Mouse (Mus musculus): ENCODE measurements around the gene Iapp. TPM values are rescaled to one million over a fixed set of nuclear protein-coding genes. Genes with fewer than 3 reads are reported as not detected.
"Not testable (repeated sequence)": the region's sequence is repeated elsewhere in the genome, so short reads cannot be mapped to it uniquely, and the experiment has no call there.

The Iapp gene
- polyA plus RNA-seq, 1 experiment from 2014 or later, result 0.30 TPM

DNA sequence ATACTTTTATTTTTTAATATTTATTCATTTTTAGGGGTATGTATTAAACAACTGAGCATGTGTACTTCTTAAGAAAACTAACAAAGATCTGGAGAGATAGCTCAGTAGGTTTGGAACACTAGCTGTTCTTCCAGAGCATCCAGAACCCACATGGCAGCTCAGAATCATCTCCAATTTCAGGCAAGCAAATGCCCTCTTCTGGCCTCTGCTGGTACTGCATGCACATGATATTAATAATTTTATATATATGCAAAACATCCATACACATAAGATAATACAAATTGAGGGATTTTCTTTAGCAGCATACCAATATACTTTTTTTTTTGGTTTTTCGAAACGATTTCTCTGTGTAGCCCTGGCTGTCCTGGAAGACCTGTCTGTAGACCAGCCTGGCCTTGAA lies 45.3 kb downstream of the Iapp start:
- ATAC-seq (ENCODE audit: borderline replicate concordance, extremely low read depth, low FRiP score, low TSS enrichment), result no peak
- Histone ChIP-seq H3K36me3 (no peaks in the 10 kb centered on the region), H3K9ac (no peak overlapping the region), H3K27ac (no peak overlapping the region), H3K4me2 (no peak overlapping the region), H3K27me3 (no peaks in the 10 kb centered on the region), H3K9me3 (no peaks in the 10 kb centered on the region), H3K4me3 (no peak overlapping the region), H3K4me1 (peaks cover 9% of the 10 kb centered on the region)
- 71% methylated on average over 2 of the region's 2 CpGs for WGBS

DNA sequence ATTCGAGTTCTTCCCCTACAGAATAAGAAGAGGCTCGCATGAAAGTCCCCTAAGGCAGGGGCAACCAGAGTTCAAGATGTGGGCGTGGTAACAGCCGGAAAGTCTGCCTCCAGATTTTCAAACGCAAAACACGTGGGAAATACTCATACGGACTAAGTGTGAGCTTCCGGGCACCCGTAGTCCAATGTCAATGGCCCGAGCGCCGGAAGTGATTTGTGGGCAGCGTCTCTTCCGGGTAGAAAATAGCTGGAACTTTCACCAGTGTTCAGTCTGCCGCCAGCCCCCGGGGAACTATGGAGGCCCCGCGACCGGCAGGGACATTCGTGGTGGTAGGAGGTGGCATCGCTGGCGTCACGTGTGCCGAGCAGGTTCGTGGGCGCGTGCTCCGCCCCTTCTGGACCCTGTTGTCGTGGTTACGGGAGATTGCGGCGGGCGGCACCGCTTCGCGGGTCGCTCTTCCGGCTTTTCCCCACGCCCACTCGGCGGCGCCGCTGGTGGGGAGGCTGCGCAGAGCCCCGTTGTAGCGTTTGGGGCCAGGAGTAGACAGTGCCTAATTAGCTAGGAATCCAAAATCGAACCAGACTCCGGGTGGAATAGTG lies 47.3 kb downstream of the Iapp start, which contains the start of gene Pyroxd1:
Gene Pyroxd1 (plus strand): TSS at position 215 of the 599 bp plus-strand sequence.
- peaks cover 9% of the 10 kb centered on the region for H3K4me1 ChIP-seq
- peak within 1 kb of the TSS; percentile 58 for H3K9ac ChIP-seq
- ATAC-seq (ENCODE audit: borderline replicate concordance, extremely low read depth, low FRiP score, low TSS enrichment), result peak; percentile 97
- peaks cover 13% of the 10 kb centered on the region for H3K36me3 ChIP-seq
- H3K9me3 ChIP-seq, result no peaks in the 10 kb centered on the region
- no peaks in the 10 kb centered on the region for H3K27me3 ChIP-seq
- WGBS, result under 1% methylated on average over 48 of the region's 48 CpGs
- peak within 1 kb of the TSS; percentile 55 for H3K4me2 ChIP-seq
- H3K27ac ChIP-seq, result peak within 1 kb of the TSS; percentile 82
- peak within 1 kb of the TSS; percentile 69 for H3K4me3 ChIP-seq

DNA sequence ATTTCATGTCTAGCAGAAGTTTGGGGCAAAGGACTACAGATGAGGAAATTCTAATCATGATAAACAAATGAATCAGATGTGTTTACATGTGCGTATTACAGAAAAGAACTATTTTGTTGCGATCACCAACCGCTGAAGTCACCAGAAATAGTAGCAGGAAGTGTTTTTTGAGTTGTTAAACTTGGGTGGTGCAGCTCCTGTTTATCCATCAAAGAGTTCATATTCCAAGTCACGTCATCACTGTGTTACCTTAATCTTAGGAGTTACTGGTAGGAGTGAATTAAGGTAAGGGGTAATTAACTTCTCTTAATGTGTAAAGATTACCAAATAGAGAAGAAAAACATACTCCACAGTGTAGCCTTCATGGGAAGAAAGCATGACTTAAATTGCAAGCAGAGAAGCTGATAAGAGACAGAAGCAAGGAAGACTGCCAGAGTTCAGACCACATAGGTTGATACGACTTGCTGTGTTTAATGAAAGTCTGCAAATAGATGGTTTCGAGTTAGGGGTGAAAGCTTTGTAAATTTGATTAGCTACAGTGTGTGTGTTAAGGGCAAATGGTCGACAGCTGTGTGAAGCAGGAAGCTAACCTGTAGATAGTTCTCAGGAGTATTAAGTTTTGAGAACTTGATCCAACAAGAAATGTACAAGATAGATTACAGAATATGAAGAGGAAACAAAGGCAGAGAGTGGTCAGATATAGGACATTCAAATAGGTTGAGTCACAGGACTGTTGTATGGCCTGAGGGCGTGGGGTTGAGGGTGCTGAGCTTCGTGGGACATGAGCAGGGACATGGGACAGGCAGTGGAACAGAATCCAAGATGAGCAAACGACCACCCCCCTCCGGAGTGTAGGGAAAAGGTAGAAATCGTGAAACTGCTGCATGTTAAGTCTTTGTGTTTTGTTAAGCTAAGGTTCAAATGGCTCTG lies 48.2 kb downstream of the Iapp start:
- Histone ChIP-seq H3K4me3 (peak overlapping the region; percentile 69), H3K36me3 (peaks cover 18% of the 10 kb centered on the region), H3K9ac (peak overlapping the region; percentile 58), H3K4me1 (peaks cover 9% of the 10 kb centered on the region), H3K27me3 (no peaks in the 10 kb centered on the region), H3K4me2 (peak overlapping the region; percentile 55), H3K9me3 (no peaks in the 10 kb centered on the region), H3K27ac (no peak overlapping the region)
- WGBS, result 39% methylated on average over 12 of the region's 12 CpGs
- no peak for ATAC-seq (ENCODE audit: borderline replicate concordance, extremely low read depth, low FRiP score, low TSS enrichment)

GRCm38 (mm10) chr6:142347431-142348385 lies 49.5 kb downstream of the Iapp start:
- 55% methylated on average over 11 of the region's 11 CpGs for WGBS
- peaks cover 9% of the 10 kb centered on the region for H3K4me1 ChIP-seq
- no peak overlapping the region for H3K27ac ChIP-seq
- peaks cover 27% of the 10 kb centered on the region for H3K36me3 ChIP-seq
- H3K4me3 ChIP-seq, result no peak overlapping the region
- no peak overlapping the region for H3K9ac ChIP-seq
- no peak overlapping the region for H3K4me2 ChIP-seq
- H3K9me3 ChIP-seq, result no peaks in the 10 kb centered on the region
- H3K27me3 ChIP-seq, result no peaks in the 10 kb centered on the region
- ATAC-seq (ENCODE audit: borderline replicate concordance, extremely low read depth, low FRiP score, low TSS enrichment), result no peak

GRCm38 (mm10) chr6:142352099-142352498 lies 53.9 kb downstream of the Iapp start:
- not testable (repeated sequence) for H3K4me3 ChIP-seq; H3K4me1 ChIP-seq; H3K4me2 ChIP-seq; H3K9me3 ChIP-seq; H3K27me3 ChIP-seq; H3K27ac ChIP-seq; H3K9ac ChIP-seq; ATAC-seq (ENCODE audit: borderline replicate concordance, extremely low read depth, low FRiP score, low TSS enrichment)
- H3K36me3 ChIP-seq, result peaks cover 42% of the 10 kb centered on the region
- WGBS, result 79% methylated on average over 3 of the region's 3 CpGs

Other genes with a start within 250 kb of the Iapp start
- not detected in 2 replicates for gene Slco1a6, start 89.9 kb upstream of the Iapp start, polyA plus RNA-seq (2015; fragmentation: Nextera tagmentation; extraction: Ambion mirVana)
- 0.13 and 0.17 TPM in 2 replicates for gene Slco1a5, start 24.6 kb downstream of the Iapp start, polyA plus RNA-seq (2015; fragmentation: Nextera tagmentation; extraction: Ambion mirVana)
- 15.4 and 15.7 TPM in 2 replicates for gene Pyroxd1, start 47.2 kb downstream of the Iapp start, polyA plus RNA-seq (2015; fragmentation: Nextera tagmentation; extraction: Ambion mirVana)
- 27.1 and 27.4 TPM in 2 replicates for gene Recql, start 88.7 kb downstream of the Iapp start, polyA plus RNA-seq (2015; fragmentation: Nextera tagmentation; extraction: Ambion mirVana)
- 90.7 and 94.1 TPM in 2 replicates for gene Golt1b, start 88.8 kb downstream of the Iapp start, polyA plus RNA-seq (2015; fragmentation: Nextera tagmentation; extraction: Ambion mirVana)
- gene Spx, start 115.0 kb downstream of the Iapp start, polyA plus RNA-seq (2015; fragmentation: Nextera tagmentation; extraction: Ambion mirVana), result 0.61 and 0.91 TPM in 2 replicates
- gene Gys2, start 174.7 kb downstream of the Iapp start, polyA plus RNA-seq (2015; fragmentation: Nextera tagmentation; extraction: Ambion mirVana), result 0.10 and 0.36 TPM in 2 replicates
- 252 and 254 TPM in 2 replicates for gene Ldhb, start 209.5 kb downstream of the Iapp start, polyA plus RNA-seq (2015; fragmentation: Nextera tagmentation; extraction: Ambion mirVana)